Mouse (Mus musculus) small intestine, adult 2 months (tissue): ENCODE results near the gene Prkca. TPM values are rescaled to one million over a fixed set of nuclear protein-coding genes. Genes with fewer than 3 reads are reported as not detected.

Experiments
- H3K27ac ChIP-seq: fragments of 200-500 bp; 2 replicates; pipeline ENCODE4 v1.5.1; 2012; ENCODE audit warnings: low read depth, low read length, control low read depth, inconsistent platforms; ENCODE audit not compliant: insufficient read depth
- H3K27me3 ChIP-seq: fragments of 200-500 bp; 2 replicates; pipeline ENCODE4 v1.6.1; 2012; ENCODE audit warnings: mild to moderate bottlenecking, moderate library complexity, low read length, inconsistent platforms; ENCODE audit not compliant: control insufficient read depth, insufficient read depth
- H3K36me3 ChIP-seq: fragments of 200-500 bp; 2 replicates; pipeline ENCODE4 v1.6.1; 2012; ENCODE audit warnings: mild to moderate bottlenecking, low read length, control low read depth, inconsistent platforms; ENCODE audit not compliant: control insufficient read depth, insufficient read depth
- H3K4me1 ChIP-seq: fragments of 200-500 bp; 2 replicates; pipeline ENCODE4 v1.6.1; 2012; ENCODE audit warnings: low read length, inconsistent platforms, mixed read lengths; ENCODE audit not compliant: control insufficient read depth, insufficient read depth, insufficient read length
- H3K4me3 ChIP-seq: fragments of 200-500 bp; 2 replicates; pipeline ENCODE4 v1.5.1; 2012; ENCODE audit warnings: low read depth, mild to moderate bottlenecking, control low read depth, inconsistent platforms, low read length, moderate library complexity
- CTCF ChIP-seq: fragments of 200-500 bp; IDR thresholded peaks from 2 replicates; pipeline ENCODE4 v1.5.1; 2012; ENCODE audit warnings: low read depth, mild to moderate bottlenecking, control low read depth, inconsistent platforms, low read length, moderate library complexity, mixed read lengths; ENCODE audit not compliant: insufficient replicate concordance, insufficient read length; ENCODE audit errors: extremely low read depth
- POLR2A ChIP-seq: fragments of 200-500 bp; IDR thresholded peaks from 2 replicates; pipeline ENCODE4 v1.6.1; 2012; ENCODE audit warnings: low read depth, mild to moderate bottlenecking, control low read depth, inconsistent platforms, low read length, moderate library complexity
- WGBS: fragments of 180-500 bp; shearing (Covaris S2); methylation state at CpG from one replicate; pipeline ENCODE4 v1.1.7; 2018; 5-methylcytosine and 5-hydroxymethylcytosine counted together
- polyA plus RNA-seq: library from polyadenylated mRNA; depleted of rRNA; stranded (reverse); fragments of >200 nt; gene quantifications from 2 replicates; pipeline ENCODE4 v1.2.3, GENCODE M21; 2012; rRNA removed

The Prkca gene
- polyA plus RNA-seq = 4.7 and 13.9 TPM in 2 replicates

GRCm38 (mm10) chr11:108343789-108344462 is at the start of gene Prkca:
TSS of gene Prkca (minus strand) at chr11:108343928.
- TF ChIP-seq POLR2A (peak; percentile 96), CTCF (no peak)

GRCm38 (mm10) chr11:108385666-108386024 is 41.9 kb upstream of the Prkca start:
- TF ChIP-seq CTCF (no peak), POLR2A (no peak)
- Histone ChIP-seq H3K4me3 (no peak overlapping the region), H3K27me3 (no peaks in the 10 kb centered on the region), H3K4me1 (peaks cover 5% of the 10 kb centered on the region; the same call in 1 of the 2 replicates), H3K27ac (no peak overlapping the region), H3K36me3 (no peaks in the 10 kb centered on the region)
- 37% methylated on average over 1 of the region's 1 CpGs for WGBS

More at GRCm38 (mm10) chr11:108343789-108344462, at the start of gene Prkca:
- Histone ChIP-seq H3K27me3 (no peaks in the 10 kb centered on the region), H3K27ac (peak within 1 kb of the TSS; percentile 88), H3K36me3 (0 out of 2 replicates have a peak, but pooled peaks cover 2% of the 10 kb centered on the region), H3K4me3 (peak within 1 kb of the TSS; percentile 94), H3K4me1 (peaks cover 5% of the 10 kb centered on the region; the same call in 1 of the 2 replicates)
- under 1% methylated on average over 60 of the region's 63 CpGs for WGBS

- Histone ChIP-seq H3K27me3 (no peaks in the 10 kb centered on the region), H3K27ac (no peak overlapping the region), H3K4me1 (peaks cover 5% of the 10 kb centered on the region; the same call in 1 of the 2 replicates), H3K4me3 (no peak overlapping the region), H3K36me3 (no peaks in the 10 kb centered on the region)
- WGBS = 31% methylated on average over 4 of the region's 4 CpGs
- TF ChIP-seq POLR2A (no peak), CTCF (no peak)
These were observed 41.4 kb upstream of the Prkca start for GRCm38 (mm10) chr11:108384920-108385665.

GRCm38 (mm10) chr11:108382664-108383063 is 38.9 kb upstream of the Prkca start:
- Histone ChIP-seq H3K27ac (no peak overlapping the region), H3K36me3 (no peaks in the 10 kb centered on the region), H3K27me3 (no peaks in the 10 kb centered on the region), H3K4me1 (peaks cover 5% of the 10 kb centered on the region; the same call in 1 of the 2 replicates), H3K4me3 (no peak overlapping the region)
- WGBS = 47% methylated on average over 3 of the region's 3 CpGs
- TF ChIP-seq CTCF = no peak
- no peak for TF ChIP-seq POLR2A

- H3K27ac ChIP-seq = no peak overlapping the region
- no peaks in the 10 kb centered on the region for H3K4me1 ChIP-seq
- no peak overlapping the region for H3K4me3 ChIP-seq
- no peaks in the 10 kb centered on the region for H3K36me3 ChIP-seq
- WGBS = 55% methylated on average over 4 of the region's 4 CpGs
- TF ChIP-seq POLR2A (no peak), CTCF (no peak)
- H3K27me3 ChIP-seq = no peaks in the 10 kb centered on the region
These were observed 34.6 kb upstream of the Prkca start for GRCm38 (mm10) chr11:108378363-108378751.

- no peaks in the 10 kb centered on the region for H3K27me3 ChIP-seq
- H3K36me3 ChIP-seq = no peaks in the 10 kb centered on the region
- peak overlapping the region; percentile 61 for H3K27ac ChIP-seq
- WGBS = 12% methylated on average over 19 of the region's 19 CpGs
- H3K4me3 ChIP-seq = no peak overlapping the region
- H3K4me1 ChIP-seq = no peaks in the 10 kb centered on the region
- TF ChIP-seq CTCF = peak; percentile 92
- TF ChIP-seq POLR2A = no peak
These were observed 34.1 kb upstream of the Prkca start for GRCm38 (mm10) chr11:108377680-108378362.
